Mouse (Mus musculus) naive thymus-derived CD4-positive, alpha-beta T cell, adult 2 months (primary cell): Measurements from ENCODE around the gene 1700020D05Rik.

Experiments used
- DNase-seq: peaks from one replicate; pipeline ENCODE4 v3.0.0-alpha.2; 2011; ENCODE audit warnings: low read depth

The 1700020D05Rik gene

GRCm38 (mm10) chr19:5474281-5475068, 29.1 kb downstream of the 1700020D05Rik start:
- DNase-seq: no peak

GRCm38 (mm10) chr19:5473720-5474119, 29.9 kb downstream of the 1700020D05Rik start, which contains the start of gene Efemp2:
Gene Efemp2 (plus strand): TSS chr19:5473954.
- DNase-seq: peak; percentile 53

GRCm38 (mm10) chr19:5472857-5473256, 30.7 kb downstream of the 1700020D05Rik start:
- no peak for DNase-seq

- DNase-seq: no peak
These were observed 31.7 kb downstream of the 1700020D05Rik start for GRCm38 (mm10) chr19:5471846-5472245.

GRCm38 (mm10) chr19:5468374-5468773, 35.2 kb downstream of the 1700020D05Rik start, which contains the start of gene Ctsw:
Gene Ctsw (minus strand): TSS chr19:5468507.
- peak; percentile 63 for DNase-seq

- no peak for DNase-seq
These were observed 36.6 kb downstream of the 1700020D05Rik start for GRCm38 (mm10) chr19:5466916-5467500.

- no peak for DNase-seq
These were observed 38.5 kb downstream of the 1700020D05Rik start for GRCm38 (mm10) chr19:5465037-5465436.

- DNase-seq: peak; percentile 73
These were observed 39.6 kb downstream of the 1700020D05Rik start for GRCm38 (mm10) chr19:5463791-5464562.

GRCm38 (mm10) chr19:5463212-5463611, 40.4 kb downstream of the 1700020D05Rik start:
- DNase-seq: no peak

- DNase-seq: no peak
These were observed 42.2 kb downstream of the 1700020D05Rik start for GRCm38 (mm10) chr19:5461411-5461810.

GRCm38 (mm10) chr19:5460465-5460911, 43.1 kb downstream of the 1700020D05Rik start, which contains the start of gene Fibp:
Gene Fibp (plus strand): TSS chr19:5460615.
- DNase-seq: peak; percentile 88

GRCm38 (mm10) chr19:5459896-5460295, 43.7 kb downstream of the 1700020D05Rik start:
- no peak for DNase-seq

GRCm38 (mm10) chr19:5459019-5459418, 44.6 kb downstream of the 1700020D05Rik start:
- no peak for DNase-seq

- DNase-seq: no peak
These were observed 45.7 kb downstream of the 1700020D05Rik start, which contains the start of gene Ccdc85b for GRCm38 (mm10) chr19:5457746-5458442. Gene Ccdc85b (minus strand): TSS chr19:5457894.

- peak; percentile 94 for DNase-seq
These were observed 46.5 kb downstream of the 1700020D05Rik start for GRCm38 (mm10) chr19:5456922-5457745.

GRCm38 (mm10) chr19:5456241-5456921, 47.2 kb downstream of the 1700020D05Rik start:
- no peak for DNase-seq

- DNase-seq: no peak
These were observed 48.0 kb downstream of the 1700020D05Rik start for GRCm38 (mm10) chr19:5455568-5455967.

GRCm38 (mm10) chr19:5455037-5455436, 48.5 kb downstream of the 1700020D05Rik start:
- DNase-seq: no peak
